Mouse (Mus musculus): ENCODE data around the gene Tenm1.

The Tenm1 gene

DNA sequence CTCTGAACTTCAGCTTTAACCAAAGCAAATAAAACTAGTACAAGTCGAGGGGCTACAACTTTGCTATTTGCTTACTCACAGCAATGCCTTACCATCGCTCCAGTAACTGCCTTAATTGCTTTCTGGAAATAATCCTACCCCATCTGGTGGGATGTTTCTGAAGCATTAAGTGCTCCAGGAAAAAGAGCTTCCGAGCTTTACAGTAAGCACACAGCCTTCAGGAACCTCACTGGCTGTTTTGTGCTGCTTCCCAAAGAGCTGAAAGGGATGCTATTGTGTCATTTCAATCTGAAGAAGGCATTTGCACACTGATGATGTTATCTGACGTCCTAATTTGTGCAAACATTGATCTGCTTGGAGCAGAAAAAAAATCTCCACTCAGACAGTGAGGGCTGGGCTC lies 647.4 kb downstream of the Tenm1 start:
- in situ Hi-C loops (cut with MboI, MseI): no loop called here

DNA sequence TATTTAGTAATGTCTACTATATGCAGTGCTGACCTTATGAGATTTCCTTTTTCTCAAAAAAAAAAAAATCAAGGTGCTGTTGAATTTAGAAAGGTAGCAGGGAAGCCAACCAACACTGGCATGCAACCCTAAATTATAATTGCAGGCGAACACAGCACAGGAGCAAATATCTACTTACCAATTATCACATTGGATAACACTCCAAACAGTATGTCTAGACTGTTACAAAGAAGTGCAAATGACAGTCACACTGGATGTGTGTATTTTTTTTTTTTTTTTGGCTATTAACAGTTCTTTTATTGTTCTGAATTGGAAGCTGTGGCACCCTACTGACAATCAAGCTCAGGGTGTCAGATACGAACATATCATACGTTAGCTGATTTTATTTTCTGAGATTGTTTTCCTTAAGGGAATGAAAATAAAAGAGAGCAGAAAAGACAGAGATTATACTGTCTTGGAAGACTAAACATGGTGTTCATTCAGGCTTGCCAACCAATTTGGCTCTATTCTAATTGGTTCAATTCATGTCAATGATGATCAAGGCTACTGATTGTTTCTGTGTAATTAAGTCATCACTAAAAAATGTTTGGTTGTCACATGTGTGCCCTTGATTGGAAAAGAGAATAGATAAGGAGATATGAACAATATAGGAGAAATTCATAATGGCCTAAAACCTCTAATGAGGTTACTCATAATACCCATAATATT lies 710.7 kb downstream of the Tenm1 start:
- in situ Hi-C loops (cut with MboI, MseI): loop anchor here (5.0 kb wide), 1 partner anchor 46 kb away; no protein-coding TSS in a partner anchor

DNA sequence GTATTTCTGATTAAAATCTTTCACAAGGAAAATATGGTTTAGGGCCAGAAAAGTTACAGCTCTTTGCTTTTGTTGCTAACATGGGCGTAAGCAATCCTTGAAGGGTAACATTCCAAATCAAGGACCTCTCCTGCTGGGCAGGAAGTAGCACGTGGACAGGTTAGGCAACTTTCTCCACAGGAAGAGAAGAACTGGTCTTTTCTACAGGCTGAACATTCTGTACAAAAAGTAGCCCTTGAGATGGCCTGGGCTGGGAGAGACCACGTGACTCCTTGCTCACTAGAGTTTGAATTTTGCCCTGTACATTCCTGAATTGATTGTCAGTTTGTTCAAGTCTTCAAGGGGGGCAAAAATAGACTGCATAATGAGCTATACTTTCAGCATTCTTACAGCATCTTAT lies 728.6 kb downstream of the Tenm1 start:
- in situ Hi-C loops (cut with MboI, MseI): no loop called here

- in situ Hi-C loops (cut with MboI, MseI): no loop called here
Measured at GRCm38 (mm10) chrX:42647131-42647530, 781.8 kb downstream of the Tenm1 start.

DNA sequence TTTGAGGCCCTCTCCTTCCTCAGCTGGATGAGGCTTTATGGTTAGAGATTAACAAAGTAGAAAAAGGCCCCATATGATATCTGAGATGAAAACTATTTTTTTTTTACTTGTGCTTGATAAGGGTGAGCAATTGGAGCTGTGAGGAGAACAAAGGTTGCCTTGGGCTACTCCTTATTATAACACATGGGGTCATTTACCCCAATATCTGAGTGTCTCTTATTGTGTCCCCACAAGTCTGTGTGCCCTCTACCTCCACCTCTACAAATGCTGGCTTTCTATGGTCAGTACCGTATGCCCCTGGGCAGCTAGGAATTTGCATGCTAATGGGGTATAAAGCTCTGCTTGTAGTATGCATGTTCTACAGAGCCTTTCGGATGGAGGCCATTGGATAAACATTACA lies 848.4 kb downstream of the Tenm1 start:
- in situ Hi-C loops (cut with MboI, MseI): no loop called here

DNA sequence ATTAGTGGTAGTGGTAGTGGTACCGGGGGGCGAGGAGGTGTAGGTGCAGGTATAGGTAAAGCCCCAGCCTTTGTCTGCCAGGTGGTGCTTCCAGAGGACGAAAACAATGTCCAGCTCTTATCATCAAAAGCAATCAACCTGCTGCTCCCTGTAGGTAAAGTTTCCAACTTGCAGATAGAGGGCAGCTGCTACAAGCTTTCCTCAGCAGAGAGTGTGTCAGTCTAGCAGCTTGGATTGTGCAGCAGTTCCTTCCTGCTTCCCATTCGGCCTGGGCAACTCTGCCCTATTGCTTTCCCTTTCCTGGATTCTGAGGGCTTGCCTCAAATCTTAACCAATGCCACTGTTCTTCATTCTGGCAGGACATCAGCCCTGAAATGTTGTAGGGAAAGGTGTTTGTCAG lies 870.2 kb downstream of the Tenm1 start:
- in situ Hi-C loops (cut with MboI, MseI): no loop called here

- in situ Hi-C loops (cut with MboI, MseI): no loop called here
Measured at GRCm38 (mm10) chrX:42557284-42557683, 871.6 kb downstream of the Tenm1 start.

- in situ Hi-C loops (cut with MboI, MseI): no loop called here
Measured at GRCm38 (mm10) chrX:42548513-42548912, 880.4 kb downstream of the Tenm1 start.

- in situ Hi-C loops (cut with MboI, MseI): no loop called here
Measured at GRCm38 (mm10) chrX:42545076-42545475, 883.9 kb downstream of the Tenm1 start.

- in situ Hi-C loops (cut with MboI, MseI): no loop called here
Measured at GRCm38 (mm10) chrX:42540756-42541053, 888.2 kb downstream of the Tenm1 start.

- in situ Hi-C loops (cut with MboI, MseI): no loop called here
Measured at GRCm38 (mm10) chrX:42540030-42540755, 888.7 kb downstream of the Tenm1 start.

DNA sequence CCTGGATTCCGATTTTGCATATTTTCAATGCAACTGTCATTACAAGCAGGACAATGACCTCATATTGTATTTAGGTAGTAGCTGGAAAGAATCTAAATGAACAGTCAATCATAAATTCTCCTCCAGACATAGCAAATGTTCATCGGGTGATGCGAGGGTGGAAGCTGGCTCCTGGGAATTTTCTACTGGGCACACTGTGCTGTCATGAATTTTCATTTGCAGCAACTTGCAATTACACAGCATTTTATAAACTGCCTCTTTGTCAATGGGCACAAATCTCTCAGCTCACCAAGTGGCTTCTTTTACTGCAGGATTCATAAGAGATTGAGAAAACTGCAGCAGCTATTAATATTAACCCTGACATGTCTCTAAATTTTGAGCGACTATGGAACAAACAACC lies 898.2 kb downstream of the Tenm1 start:
- in situ Hi-C loops (cut with MboI, MseI): no loop called here

- in situ Hi-C loops (cut with MboI, MseI): loop anchor here (25.0 kb wide), 1 partner anchor 261 kb away; no protein-coding TSS in a partner anchor
Measured at GRCm38 (mm10) chrX:42522868-42523267, 906.1 kb downstream of the Tenm1 start.

- in situ Hi-C loops (cut with MboI, MseI): loop anchor here (25.0 kb wide), 1 partner anchor 250 kb away; no protein-coding TSS in a partner anchor
Measured at GRCm38 (mm10) chrX:42512567-42512966, 916.4 kb downstream of the Tenm1 start.

DNA sequence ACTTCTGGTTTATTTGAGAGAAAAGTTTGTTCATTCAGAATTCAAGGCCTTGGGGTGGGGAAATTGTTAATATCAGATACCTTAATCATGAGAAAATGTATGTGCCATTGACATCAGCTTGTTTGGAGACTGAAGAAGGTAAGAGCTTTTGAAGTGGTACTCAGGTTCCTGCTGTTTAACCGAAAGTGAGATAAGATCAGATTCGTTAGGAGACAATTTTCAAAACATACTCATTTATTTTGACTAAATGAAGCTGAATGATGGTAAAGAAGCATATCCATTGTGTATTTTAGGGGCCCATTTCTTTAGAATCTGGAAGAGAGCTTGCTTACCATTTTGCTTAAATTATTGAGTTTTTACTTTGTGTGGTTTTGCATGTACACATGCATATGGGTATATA lies 917.8 kb downstream of the Tenm1 start:
- in situ Hi-C loops (cut with MboI, MseI): loop anchor here (25.0 kb wide), 1 partner anchor 249 kb away; no protein-coding TSS in a partner anchor

GRCm38 (mm10) chrX:42502291-42503043 lies 926.5 kb downstream of the Tenm1 start, which contains the start of gene Sh2d1a:
TSS of gene Sh2d1a (plus strand) at chrX:42502453.
- in situ Hi-C loops (cut with MboI, MseI): loop anchor here (10.0 to 25.0 kb wide), 2 partner anchors 138 to 240 kb away; no protein-coding TSS in a partner anchor

GRCm38 (mm10) chrX:42500538-42500937 lies 928.4 kb downstream of the Tenm1 start:
- in situ Hi-C loops (cut with MboI, MseI): loop anchor here (10.0 to 25.0 kb wide), 2 partner anchors 136 to 238 kb away; no protein-coding TSS in a partner anchor

- in situ Hi-C loops (cut with MboI, MseI): no loop called here
Measured at GRCm38 (mm10) chrX:42490336-42490735, 938.6 kb downstream of the Tenm1 start.

- in situ Hi-C loops (cut with MboI, MseI): no loop called here
Measured at GRCm38 (mm10) chrX:42489446-42489845, 939.5 kb downstream of the Tenm1 start, which contains the start of gene Tex13c2. TSS of gene Tex13c2 (plus strand) at chrX:42489691.
